Mouse (Mus musculus): ENCODE measurements around the gene Thsd7b.

DNA sequence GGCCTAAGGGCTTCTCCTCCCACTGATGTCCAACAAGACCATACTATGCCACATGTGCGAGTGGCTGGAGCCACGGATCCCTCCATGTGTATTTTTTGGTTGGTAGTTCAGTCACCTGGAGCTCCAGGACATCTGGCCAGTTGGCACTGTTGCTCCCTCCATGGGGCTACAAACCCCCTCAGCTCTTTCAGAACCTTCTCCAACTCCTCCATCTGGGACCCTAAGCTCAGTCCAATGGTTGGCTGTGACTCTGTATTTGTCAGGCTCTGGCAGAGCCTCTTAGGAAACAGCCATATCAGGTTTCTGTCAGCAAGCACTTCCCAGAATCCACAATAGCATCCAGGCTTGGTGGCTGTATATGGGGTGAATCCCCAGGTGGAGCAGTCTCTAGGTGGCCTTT is 690.1 kb downstream of the Thsd7b start:
- TF ChIP-seq CTCF (conservative IDR thresholded peaks at IDR 0.05; ENCODE audit: insufficient read depth, insufficient read length, low read depth, low read length) (no peak), POLR2A (IDR thresholded peaks at IDR 0.05; ENCODE audit: low read depth, low read length) (no peak)
